23 mouse cellular contexts compared by ENCODE assay signal in the genomic region with DNA sequence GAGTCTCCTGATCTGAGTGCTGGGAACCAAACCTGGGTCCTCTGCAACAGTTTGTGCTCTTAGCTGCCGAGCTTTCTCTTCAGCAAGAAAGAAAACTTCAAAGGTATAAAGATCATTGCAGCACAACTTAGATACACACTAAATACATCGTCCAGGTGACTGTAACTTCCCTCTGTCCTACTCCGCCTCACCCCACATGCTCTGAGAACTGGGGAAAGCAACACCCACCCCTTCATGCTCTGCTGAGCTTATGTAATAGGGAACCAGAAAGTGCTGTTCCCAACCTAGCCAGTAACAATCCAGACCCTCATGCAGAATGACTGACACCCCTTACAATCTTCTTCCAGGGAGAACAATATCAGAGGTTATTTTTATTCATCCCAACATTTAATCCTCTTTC. TPM values are rescaled to one million over a fixed set of nuclear protein-coding genes. Genes with fewer than 3 reads are reported as not detected.
DNase-seq lines count a peak whose midpoint lies in the region; ATAC-seq and TF ChIP-seq lines count a peak whose summit lies in the region.
"Had no signal": no experiment of that assay in that cellular context is flagged by ENCODE, and none has a peak within 500 bp of the region (broad histone marks: within the 10 kb centered on the region; RNA-seq: fewer than 3 reads in every experiment).

No protein-coding gene starts in this region.

- TF ChIP-seq POLR2A in liver, adult 2 months (IDR thresholded peaks at IDR 0.05; ENCODE audit: extremely low read depth, insufficient read depth, low read length): no peak

- H3K4me2 ChIP-seq in liver, embryonic 15.5 days: 0 out of 2 replicates have a peak overlapping the region, but pooled peaks have one; percentile 3
- H3K4me2 ChIP-seq in stomach, postnatal 0 days (replicated peaks; ENCODE audit: low read depth): no peak overlapping the region
- H3K4me2 ChIP-seq: forebrain, embryonic 15.5 days; hindbrain, embryonic 14.5 days; limb, embryonic 12.5 days; neural tube, embryonic 12.5 days had no signal

- no peak for ATAC-seq in liver, embryonic 15.5 days (ENCODE audit: insufficient read depth)
- ATAC-seq in stomach, postnatal 0 days (ENCODE audit: low FRiP score, low TSS enrichment): no peak
- no peak for ATAC-seq in frontal cortex, adult (ENCODE audit: low TSS enrichment)
- ATAC-seq: forebrain, embryonic 15.5 days had no signal

- no peaks in the 10 kb centered on the region for H3K27me3 ChIP-seq in liver, adult 2 months (ENCODE audit: control insufficient read depth, insufficient read depth, low read length)
- H3K27me3 ChIP-seq in liver, embryonic 15.5 days: no peaks in the 10 kb centered on the region
- no peaks in the 10 kb centered on the region for H3K27me3 ChIP-seq in stomach, postnatal 0 days (ENCODE audit: control insufficient read depth, insufficient read depth, low read length)
- H3K27me3 ChIP-seq: forebrain, embryonic 15.5 days; neural tube, embryonic 12.5 days had no signal

- no peaks in the 10 kb centered on the region for H3K9me3 ChIP-seq in liver, embryonic 15.5 days (replicated peaks)
- no peaks in the 10 kb centered on the region for H3K9me3 ChIP-seq in stomach, postnatal 0 days (ENCODE audit: control insufficient read depth, low read length)
- H3K9me3 ChIP-seq: forebrain, embryonic 15.5 days; heart, embryonic 10.5 days; limb, embryonic 12.5 days; neural tube, embryonic 12.5 days had no signal

- H3K27ac ChIP-seq in liver, adult 2 months (replicated peaks; ENCODE audit: insufficient read depth, low read depth, low read length): 0 out of 2 replicates have a peak overlapping the region, but pooled peaks have one; percentile 30
- H3K27ac ChIP-seq in liver, embryonic 15.5 days (replicated peaks): no peak overlapping the region
- H3K27ac ChIP-seq in stomach, postnatal 0 days (replicated peaks): no peak overlapping the region
- H3K27ac ChIP-seq: forebrain, embryonic 15.5 days; hindbrain, embryonic 14.5 days; limb, embryonic 12.5 days; neural tube, embryonic 12.5 days had no signal

- H3K9ac ChIP-seq in liver, adult 2 months (ENCODE audit: low read depth, low read length): no peak overlapping the region
- no peak overlapping the region for H3K9ac ChIP-seq in liver, embryonic 15.5 days
- H3K9ac ChIP-seq in stomach, postnatal 0 days (ENCODE audit: low read length): no peak overlapping the region
- H3K9ac ChIP-seq: forebrain, embryonic 15.5 days; hindbrain, embryonic 14.5 days; limb, embryonic 12.5 days; neural tube, embryonic 12.5 days had no signal

- 84% methylated on average over 3 of the region's 3 CpGs for WGBS in liver, adult 2 months
- 48% methylated on average over 3 of the region's 3 CpGs for WGBS in liver, embryonic 15.5 days (ENCODE audit: insufficient replicate concordance)
- 89% methylated on average over 3 of the region's 3 CpGs for WGBS in stomach, postnatal 0 days

- no peak for TF ChIP-seq EP300 in stomach, postnatal 0 days (optimal IDR thresholded peaks at IDR 0.05)

- H3K4me3 ChIP-seq in liver, adult 2 months (ENCODE audit: insufficient read depth, low read depth, low read length): no peak overlapping the region
- no peak overlapping the region for H3K4me3 ChIP-seq in liver, embryonic 15.5 days (replicated peaks)
- H3K4me3 ChIP-seq in stomach, postnatal 0 days (ENCODE audit: low read depth, low read length): no peak overlapping the region
- H3K4me3 ChIP-seq: forebrain, embryonic 15.5 days; heart, embryonic 10.5 days; limb, embryonic 12.5 days; neural tube, embryonic 12.5 days had no signal

- H3K4me1 ChIP-seq in liver, adult 2 months (ENCODE audit: control insufficient read depth, insufficient read depth, low read length): peaks cover 4% of the 10 kb centered on the region; the same call in 1 of the 2 replicates
- H3K4me1 ChIP-seq in liver, embryonic 15.5 days (replicated peaks): peaks cover 84% of the 10 kb centered on the region
- no peaks in the 10 kb centered on the region for H3K4me1 ChIP-seq in stomach, postnatal 0 days (replicated peaks; ENCODE audit: control insufficient read depth, insufficient read depth)
- H3K4me1 ChIP-seq: forebrain, embryonic 15.5 days had no signal

- no peak for DNase-seq in liver, adult 2 months (ENCODE audit: extremely low read depth, low read depth, low spot score)
- DNase-seq in liver: no peak
- peak; percentile 53 to 61 for DNase-seq in B cell, adult 2 months
- peak; percentile 53 for DNase-seq in brain, adult 2 months (ENCODE audit: low read depth, low spot score)
- DNase-seq in stomach, postnatal 0 days (ENCODE audit: low spot score): no peak
- no peak for DNase-seq in left cerebral cortex, adult 11 months (ENCODE audit: low spot score)
- DNase-seq: adrenal gland, postnatal 25 days; cerebellum, adult 9-10 months; gastrocnemius, postnatal 14 days; heart, postnatal 36 days; kidney, adult 8-10 months; kidney, postnatal 10 days; lung, adult 2 months; lung, postnatal 14 days; midbrain, embryonic 14.5 days; thymus, postnatal 14 days had no signal

- H3K79me2 ChIP-seq in liver, adult 2 months (ENCODE audit: control insufficient read depth, insufficient read depth, low read length): no peaks in the 10 kb centered on the region; the same call in 1 of the 2 replicates

- no peak for TF ChIP-seq CTCF in liver, adult 2 months (IDR thresholded peaks at IDR 0.05; ENCODE audit: low read depth, low read length)
- no peak for TF ChIP-seq CTCF in stomach, postnatal 0 days (IDR thresholded peaks at IDR 0.05; ENCODE audit: low read depth)

- H3K36me3 ChIP-seq in liver, adult 2 months (ENCODE audit: control insufficient read depth, insufficient read depth, low read length): no peaks in the 10 kb centered on the region
- H3K36me3 ChIP-seq in liver, embryonic 15.5 days (replicated peaks): no peaks in the 10 kb centered on the region
- H3K36me3 ChIP-seq in stomach, postnatal 0 days (ENCODE audit: control insufficient read depth, insufficient read depth, low read length): no peaks in the 10 kb centered on the region
- H3K36me3 ChIP-seq: forebrain, embryonic 15.5 days; heart, embryonic 10.5 days; limb, embryonic 12.5 days; neural tube, embryonic 12.5 days had no signal

RNA-seq across cellular contexts. Expression of a gene that starts 41.5 kb away (rescaled TPM):
- 2.8 and 3.6 TPM in 2 replicates for total RNA-seq in liver, adult 2 months (2014; rRNA removed)
- polyA plus RNA-seq in liver, adult 2 months (2012; rRNA removed): 0.82 and 1.7 TPM in 2 replicates
- 16.9 and 17.8 TPM in 2 replicates for polyA plus RNA-seq in liver, embryonic 15.5 days (2015; fragmentation: Nextera tagmentation; extraction: Ambion mirVana)
- polyA plus RNA-seq in stomach, postnatal 0 days (2015; fragmentation: Nextera tagmentation; extraction: Ambion mirVana): 4.5 and 4.8 TPM in 2 replicates

RNA-seq across cellular contexts. Expression of a gene that starts 41.7 kb away (rescaled TPM):
- not detected in 2 replicates for total RNA-seq in liver, adult 2 months (2014; rRNA removed)
- polyA plus RNA-seq in liver, adult 2 months (2012; rRNA removed): 0.10 and 0.11 TPM in 2 replicates
- polyA plus RNA-seq in liver, embryonic 15.5 days (2015; fragmentation: Nextera tagmentation; extraction: Ambion mirVana): 0.15 and 0.17 TPM in 2 replicates
- 0.44 and 0.93 TPM in 2 replicates for polyA plus RNA-seq in stomach, postnatal 0 days (2015; fragmentation: Nextera tagmentation; extraction: Ambion mirVana)

Comparison
In these comparisons a context has a peak if more than half of its experiments do, and no peak if none do; other contexts are left out.
1. DNase-seq: peak in B cell, adult 2 months (2 of 2) and brain, adult 2 months (single experiment); none in liver, adult 2 months (single experiment), liver (single experiment), stomach, postnatal 0 days (single experiment) and left cerebral cortex, adult 11 months (single experiment).